Mouse (Mus musculus): ENCODE data around the gene Ccdc159.
A peak's percentile ranks its signal among the peaks of the same experiment; 100 is the strongest.

The Ccdc159 gene

DNA sequence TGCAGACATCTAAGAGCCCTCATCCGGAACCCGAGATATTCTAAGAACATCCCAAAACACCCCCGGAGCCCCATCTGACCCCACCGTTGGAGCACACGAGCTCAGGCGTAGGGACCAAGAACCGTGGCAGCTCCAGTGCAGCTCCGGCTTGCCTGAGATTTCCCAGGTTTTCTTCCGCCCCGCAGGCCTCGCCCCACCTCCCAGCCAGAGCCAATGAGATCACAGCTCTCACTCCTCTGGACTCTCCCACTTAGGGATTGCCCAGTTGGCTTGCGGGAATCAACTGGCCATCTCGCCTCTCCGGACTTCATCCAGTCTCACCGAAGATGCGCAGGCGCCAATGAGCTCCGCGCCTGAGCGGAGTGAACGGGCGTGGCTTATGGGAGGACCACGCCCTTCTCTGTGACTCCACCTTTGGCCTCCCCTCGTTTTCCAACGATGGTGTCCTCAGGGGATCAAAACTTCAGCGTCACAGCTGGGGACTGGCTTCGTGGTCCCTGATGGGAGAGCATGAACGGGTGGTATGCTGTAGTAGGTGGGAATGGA, at the start of gene Ccdc159, which contains the start of gene Tmem205:
TSS of gene Ccdc159 (plus strand) at position 264 of the 546 bp plus-strand sequence.
TSS of gene Tmem205 (minus strand) at position 349 of the 546 bp plus-strand sequence.
- DNase-seq (ENCODE audit: low read depth, low spot score), result peak; percentile 100

DNA sequence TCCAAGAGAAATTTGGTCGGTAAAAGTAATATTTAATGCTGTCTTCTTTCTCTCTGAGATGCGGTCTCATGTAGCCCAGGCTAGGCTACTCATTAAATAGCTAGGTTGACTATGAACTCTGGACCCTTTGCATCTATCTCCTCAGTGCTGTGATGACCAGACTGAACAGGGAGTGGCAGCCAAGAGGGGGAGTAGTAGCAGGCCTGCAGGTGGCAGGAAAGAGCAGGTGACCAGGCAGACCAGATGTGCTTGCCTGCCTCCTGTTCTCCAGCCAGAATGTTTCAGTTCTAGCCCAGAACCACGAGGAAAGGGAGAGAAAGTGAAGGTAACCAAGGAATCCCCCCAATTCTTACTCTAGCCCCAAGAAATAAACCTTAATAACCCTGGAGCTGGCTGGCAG, 38.0 kb upstream of the Ccdc159 start:
- DNase-seq (ENCODE audit: low read depth, low spot score), result no peak

DNA sequence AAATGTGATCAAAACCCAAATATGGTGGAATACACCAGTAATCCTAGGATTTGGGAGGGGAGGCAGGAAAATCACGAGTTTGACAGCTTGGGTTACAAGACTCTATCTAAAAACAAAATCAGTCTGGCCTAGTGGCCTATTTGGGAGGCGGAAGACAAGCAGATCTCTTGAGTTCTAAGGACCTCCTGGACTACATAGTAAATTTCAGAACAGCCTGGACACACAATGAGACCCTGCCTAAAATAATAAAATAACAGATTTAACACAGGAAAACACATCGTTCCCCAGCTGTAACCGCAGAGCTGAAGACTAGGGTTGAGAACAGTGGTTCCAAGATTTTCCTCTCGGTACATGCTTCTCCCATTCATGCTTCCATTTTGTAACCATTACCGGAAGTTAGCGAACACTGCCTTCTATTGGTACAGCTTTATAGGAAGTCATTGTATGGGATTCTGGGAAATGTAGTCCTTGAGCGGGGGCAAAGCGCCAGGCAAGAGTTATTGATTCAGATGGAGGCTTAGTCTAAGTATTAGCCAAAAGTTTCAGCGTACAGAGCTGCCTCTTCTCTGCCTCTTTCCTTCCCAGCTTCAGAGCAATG, 25.9 kb upstream of the Ccdc159 start:
- peak; percentile 88 for DNase-seq (ENCODE audit: low read depth, low spot score)

DNA sequence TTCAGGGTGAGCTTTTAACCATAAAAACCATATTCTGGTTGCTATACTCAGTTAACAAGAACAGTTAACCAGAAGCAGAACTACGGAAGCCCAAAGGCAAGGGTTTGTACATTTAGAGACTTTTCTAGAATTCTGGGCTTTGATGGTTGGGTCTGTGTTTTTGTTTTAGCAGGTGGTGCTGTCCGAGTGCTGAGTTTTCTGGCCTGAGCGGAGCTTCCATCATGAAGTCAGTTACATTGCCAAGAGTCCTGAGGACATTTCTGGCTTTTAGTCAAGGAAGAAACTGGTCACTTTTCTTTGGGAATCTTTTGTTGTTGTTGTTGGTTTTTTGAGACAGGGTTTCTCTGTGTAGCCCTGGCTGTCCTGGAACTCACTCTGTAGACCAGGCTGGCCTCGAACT, 23.2 kb upstream of the Ccdc159 start:
- no peak for DNase-seq (ENCODE audit: low read depth, low spot score)

DNA sequence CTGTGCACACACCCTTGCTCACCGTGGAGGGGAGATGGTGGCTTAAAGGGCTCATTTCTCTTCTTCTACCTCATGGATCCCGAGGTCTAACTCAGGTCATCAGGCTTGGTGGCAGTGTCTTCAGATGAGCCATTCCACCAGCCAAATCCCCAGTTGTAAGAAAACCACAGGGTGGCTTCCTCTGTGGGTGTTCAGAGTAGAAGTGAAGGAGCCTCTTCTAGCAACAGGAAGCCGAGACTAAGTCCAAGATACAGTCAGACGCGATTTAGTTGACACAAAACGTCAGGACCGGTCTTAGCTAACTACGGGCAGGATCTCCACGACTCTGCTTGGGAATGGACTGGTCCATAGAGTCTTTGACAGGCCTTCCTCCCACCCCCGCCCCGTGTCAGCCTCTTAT, 19.1 kb upstream of the Ccdc159 start:
- DNase-seq (ENCODE audit: low read depth, low spot score), result no peak

DNA sequence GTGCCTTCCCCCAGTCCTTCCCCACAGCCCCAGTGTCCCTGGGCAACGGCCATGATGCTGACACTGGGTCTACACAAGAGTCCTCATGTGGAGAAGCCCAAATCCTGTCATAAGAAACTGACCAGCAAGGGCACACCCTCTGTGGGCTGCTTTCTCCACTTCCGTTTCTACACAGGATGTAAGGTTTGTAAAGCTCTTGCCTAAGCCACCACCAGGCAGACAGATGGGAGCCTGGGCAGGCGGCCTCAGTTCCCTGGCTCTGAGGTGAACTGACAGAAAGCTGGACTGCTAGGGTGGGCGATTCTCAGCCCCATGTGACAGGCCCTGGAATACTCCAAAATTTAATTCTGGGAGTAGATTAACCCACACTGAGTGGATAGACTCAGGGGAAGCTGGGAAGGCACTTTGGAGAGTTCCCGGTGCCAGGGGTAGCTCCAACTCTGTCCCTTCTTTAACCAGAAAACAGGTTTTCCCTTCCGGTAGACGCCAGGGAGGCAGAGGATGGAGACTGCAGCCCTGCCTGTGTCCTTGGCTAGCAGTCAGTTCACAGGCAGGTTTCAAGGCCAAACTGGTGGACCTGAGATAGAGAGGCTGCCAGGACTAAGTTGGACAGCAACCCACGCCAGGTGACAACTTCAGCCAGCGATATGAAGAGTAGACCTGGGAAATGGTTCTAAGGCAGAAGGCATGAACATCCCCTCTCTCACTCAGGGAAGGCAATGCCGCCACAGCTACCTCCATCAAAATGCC, 17.6 kb upstream of the Ccdc159 start:
- no peak for DNase-seq (ENCODE audit: low read depth, low spot score)

DNA sequence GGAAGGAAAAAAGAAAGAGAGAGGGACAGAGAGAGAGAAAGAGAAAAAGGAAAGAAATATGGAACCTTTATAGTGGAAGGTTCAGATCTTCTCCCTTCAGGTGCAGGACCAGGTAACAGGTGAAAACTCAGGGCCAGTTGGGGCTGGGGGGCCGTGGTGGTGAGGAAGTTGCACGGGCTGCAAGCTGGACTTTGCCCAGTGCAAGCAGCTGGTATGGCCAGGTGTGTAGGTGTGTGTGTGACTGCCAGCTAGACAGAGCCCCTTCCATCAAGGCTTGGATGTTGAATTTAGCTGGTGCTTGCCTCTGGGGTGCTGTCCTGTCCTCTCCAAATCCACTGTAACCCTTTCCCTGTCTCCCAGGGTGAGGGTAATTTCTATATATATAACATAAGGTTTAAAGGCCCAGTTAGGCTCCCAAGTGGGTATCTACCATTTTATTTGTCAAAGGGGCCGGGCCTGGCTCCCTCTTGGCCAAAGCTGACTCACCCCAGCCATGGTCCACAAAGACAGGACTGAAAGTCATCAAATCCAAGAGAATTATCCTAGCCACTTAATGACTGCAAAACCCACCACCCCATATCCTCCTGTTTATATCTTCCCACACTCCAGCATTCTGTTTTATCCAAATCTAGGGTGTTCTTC, 10.3 kb upstream of the Ccdc159 start:
- DNase-seq (ENCODE audit: low read depth, low spot score), result no peak

DNA sequence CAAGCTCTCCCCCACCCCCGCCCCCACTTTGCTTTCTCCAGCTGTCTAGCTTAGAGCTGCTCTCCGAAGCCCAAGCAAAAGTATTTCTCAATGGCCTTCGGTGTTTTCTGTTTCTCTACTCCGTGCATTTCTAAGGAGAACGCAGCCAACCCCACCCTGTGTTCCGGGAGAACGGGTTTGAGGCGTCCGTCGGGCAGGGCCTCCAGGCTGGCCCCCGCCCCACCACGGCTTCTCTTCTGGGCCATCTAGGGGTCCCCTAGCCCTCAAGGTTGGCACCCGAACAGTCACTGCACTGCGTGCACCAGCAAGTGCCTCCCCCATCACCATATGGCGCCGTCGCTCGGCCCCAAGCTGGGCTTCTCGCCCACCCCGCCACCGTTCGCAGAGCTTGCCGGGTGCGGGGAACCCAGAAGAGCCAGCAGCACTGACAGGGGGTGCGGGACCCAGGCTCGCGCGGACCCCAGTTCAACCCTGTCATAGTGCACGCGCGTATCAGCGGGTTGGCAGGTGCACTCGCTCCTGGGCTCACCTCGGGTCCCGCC, 9.7 kb upstream of the Ccdc159 start:
- no peak for DNase-seq (ENCODE audit: low read depth, low spot score)

DNA sequence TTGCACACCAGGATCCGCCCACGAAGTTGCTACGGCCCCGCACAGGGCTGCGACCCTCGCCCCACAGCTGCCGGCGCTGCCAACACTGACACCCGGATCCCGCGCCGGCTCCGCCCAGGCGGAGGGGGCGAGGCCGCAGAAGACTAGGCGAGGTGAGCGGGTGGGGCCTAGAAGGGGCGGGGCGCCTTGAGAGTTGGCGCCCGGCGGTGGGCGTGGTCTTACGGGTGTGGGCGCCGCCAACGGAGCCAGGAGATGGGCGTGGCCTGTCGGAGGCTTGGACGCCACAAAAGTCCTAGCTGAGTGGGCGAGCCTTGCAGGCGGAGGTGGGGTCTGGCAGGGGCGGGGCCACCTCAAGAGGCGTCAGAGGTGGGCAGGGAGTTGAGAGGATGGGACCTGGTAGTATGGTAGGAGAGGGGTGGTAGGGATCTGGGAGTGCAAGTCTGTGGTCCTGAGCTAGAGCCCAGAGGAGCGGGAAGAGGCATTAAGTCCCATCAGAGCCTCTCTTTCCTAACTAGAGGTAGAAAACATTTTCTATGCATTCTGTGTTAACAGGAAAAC, 9.2 kb upstream of the Ccdc159 start, which contains the start of gene Rab3d:
TSS of gene Rab3d (minus strand) at position 158 of the 558 bp plus-strand sequence.
- peak; percentile 98 for DNase-seq (ENCODE audit: low read depth, low spot score)

DNA sequence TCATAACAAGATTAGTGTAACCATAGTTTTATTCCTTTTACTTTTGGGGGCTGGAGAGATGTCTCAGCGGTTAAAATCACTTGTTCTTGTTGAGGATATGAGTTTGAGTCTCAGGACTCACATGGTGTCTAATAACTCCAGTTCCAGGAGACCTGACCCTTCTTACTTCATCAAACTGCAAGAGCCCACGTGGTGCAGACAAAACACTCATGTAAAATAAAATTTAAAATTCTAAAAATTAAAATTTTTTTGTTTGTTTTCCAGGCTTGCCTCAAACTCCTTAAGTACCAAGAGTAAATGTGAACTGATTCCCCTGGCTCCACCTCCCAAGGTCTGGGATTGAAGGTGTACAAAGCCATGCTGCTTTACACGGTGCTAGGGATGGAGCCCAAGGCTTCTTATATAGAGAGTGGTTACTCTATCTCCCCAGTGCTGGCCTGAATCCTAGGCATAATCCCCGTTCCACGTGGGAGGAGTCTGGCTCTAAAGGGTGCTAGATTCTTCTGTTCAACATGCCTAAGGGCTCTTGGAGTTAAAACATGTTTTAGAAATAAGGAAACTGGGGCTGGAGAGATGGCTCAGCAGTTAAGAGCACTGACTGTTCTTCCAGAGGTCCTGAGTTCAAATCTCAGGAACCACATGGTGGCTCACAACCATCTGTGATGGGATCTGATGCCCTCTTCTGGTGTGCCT, 8.4 kb upstream of the Ccdc159 start:
- no peak for DNase-seq (ENCODE audit: low read depth, low spot score)

DNA sequence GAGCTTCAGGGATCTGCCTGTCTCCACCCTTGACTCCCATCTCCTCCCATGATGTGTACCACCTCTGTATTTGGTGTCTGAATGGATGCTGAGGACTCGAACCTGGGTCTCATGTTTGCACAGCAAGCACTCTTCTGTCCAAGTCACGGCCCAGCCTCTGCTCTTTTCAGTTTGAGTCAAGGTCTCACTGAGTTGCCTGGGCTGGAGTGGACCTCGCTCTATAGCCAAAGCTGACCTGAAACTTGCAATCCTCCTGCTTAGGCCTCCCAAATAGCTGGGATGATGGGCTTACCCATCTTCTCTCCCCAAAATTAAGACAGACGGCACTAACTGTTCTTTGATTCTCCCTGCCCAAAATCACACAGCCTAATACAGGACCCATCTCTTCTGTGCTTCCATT, 4.2 kb upstream of the Ccdc159 start:
- no peak for DNase-seq (ENCODE audit: low read depth, low spot score)

DNA sequence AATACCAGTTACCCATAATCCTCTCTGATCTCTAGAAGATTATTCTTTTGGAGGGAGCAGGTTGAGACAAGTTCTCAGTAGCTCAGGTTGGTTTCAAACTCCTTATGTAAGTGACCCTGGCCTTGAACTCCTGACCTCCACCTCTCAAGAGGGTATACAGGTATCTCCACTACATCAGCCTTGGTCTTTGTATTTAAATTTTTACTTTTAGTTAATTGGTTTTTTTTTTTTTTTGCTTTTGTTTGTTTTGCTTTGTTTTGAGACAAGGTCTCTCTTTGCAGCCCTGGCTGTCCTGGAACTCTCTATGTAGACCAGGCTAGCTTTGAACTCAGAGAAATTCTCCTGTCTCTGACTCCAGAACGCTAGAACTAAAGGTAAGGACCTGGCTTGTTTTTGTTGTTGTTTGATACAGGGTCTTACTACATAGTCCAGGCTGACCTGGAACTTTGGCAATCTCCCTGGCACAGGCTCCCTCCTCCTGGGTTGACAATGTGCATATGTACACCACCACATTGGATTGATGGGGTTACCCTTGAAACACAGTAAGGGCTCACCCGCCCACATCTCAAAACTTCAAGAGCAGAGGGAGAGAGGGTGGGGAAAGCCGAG, 3.7 kb upstream of the Ccdc159 start:
- no peak for DNase-seq (ENCODE audit: low read depth, low spot score)

DNA sequence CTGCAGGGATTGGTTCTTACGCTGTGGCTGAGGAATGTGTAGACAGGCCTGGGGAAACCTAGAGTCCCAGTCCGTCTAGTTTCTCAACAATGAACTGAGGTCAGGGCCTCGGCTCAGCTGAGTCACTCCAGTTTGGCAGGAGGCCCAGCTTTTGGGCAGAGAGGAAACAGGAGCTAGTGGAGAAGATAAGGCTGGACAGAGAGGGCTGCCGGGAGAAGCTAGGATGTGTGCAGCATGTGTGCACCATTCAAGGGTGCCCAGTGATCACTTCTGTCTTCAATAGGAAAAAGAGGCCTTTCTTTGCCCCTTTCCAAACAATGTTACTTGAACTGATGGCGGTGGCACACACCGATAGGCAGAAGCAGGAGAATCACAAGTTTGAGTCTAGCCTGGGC, 3.2 kb upstream of the Ccdc159 start:
- peak; percentile 71 for DNase-seq (ENCODE audit: low read depth, low spot score)

DNA sequence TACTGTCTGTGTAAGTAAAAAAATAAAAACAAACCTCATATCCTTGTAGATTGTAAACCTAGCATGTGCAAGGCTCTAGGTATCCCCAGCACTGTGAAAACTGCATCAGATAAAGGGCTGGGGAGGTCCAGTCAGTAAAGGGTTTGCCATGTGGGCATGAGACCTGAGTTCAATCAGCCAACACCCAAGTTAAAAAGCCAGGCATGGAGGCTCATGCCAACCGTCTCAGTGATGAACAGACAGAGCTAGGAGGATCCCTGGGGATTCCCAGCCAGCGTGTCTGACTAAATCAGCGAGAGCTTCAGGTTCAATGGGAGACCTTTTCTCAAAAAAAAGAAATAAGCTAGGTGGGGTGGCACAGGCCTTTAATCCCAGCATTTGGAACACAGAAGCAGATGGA, 2.2 kb upstream of the Ccdc159 start:
- no peak for DNase-seq (ENCODE audit: low read depth, low spot score)

DNA sequence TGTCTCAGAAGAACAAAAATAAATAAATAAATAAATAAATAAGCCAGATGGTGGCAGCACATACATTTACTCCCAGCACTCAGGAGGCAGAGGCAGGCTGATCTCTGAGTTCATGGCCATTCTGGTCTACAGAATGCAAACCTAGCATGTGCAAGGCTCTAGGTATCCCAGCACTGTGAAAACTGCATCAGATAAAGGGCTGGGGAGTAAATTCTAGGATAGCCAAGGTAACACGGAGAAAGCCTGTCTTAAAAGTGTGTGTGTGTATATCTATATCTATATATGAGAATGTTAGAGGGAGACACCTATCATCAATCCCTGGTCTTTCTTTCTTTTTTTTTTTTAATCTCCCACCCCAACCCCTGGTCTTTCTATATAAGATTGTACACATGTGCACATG, 1.8 kb upstream of the Ccdc159 start:
- DNase-seq (ENCODE audit: low read depth, low spot score), result no peak

DNA sequence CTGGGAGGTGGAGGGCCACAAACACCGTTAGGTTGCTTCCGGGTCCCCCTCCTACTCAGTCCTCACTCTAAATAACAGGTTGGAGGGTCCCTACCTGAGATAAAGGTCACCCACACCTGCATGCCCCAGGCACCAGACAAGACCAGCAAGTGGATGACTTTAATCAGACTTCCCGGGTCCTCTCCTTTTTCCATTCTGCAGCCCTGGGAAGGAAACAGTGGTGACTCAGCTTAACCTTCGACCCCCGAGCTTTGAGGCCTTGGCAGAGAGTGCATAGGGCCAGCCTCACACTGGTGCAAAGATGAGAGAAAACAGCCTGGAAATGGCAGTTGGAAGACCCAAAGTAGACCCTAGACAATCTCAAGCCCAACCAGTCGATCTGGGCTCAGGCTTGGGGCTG, 1.1 kb upstream of the Ccdc159 start:
- DNase-seq (ENCODE audit: low read depth, low spot score), result no peak

DNA sequence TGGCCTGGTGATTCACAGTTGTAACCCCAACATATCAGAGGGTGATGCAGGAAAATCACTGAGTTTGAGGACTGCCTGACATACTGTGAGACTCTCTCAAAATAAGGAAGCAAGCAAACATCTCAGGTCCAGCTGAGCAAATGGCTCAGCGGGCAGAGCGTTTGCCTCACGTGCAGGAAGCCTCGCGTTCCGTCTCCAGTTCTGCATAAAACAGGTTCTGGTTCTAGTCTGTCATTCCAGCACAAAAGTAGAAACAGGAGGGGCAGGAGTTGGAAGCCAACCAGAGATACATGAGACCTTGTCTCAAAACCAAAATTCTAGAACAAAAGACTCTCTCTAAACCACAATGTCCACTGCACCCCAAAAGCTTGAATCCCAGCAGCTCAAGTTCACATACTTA, 487 bp upstream of the Ccdc159 start:
- DNase-seq (ENCODE audit: low read depth, low spot score), result no peak

DNA sequence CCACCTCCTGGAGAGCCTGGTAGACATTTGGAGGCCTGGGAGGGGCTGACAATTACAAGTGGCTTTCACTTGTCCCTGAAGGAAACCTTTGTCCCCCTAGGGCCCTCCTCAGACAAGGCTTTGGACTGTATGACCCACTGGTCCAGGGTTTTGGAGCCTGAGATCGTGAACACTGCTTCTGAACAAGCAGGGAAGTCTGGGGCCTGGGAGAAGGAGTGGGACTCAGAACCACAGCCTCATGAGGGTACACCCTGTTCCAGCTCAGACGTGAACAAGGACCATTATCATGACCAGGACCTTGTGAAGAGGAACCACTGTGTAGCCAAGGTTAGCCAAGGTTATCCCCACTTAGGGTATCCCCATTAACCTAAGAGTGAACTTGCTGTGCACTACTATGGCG, 1.9 kb downstream of the Ccdc159 start:
- no peak for DNase-seq (ENCODE audit: low read depth, low spot score)

DNA sequence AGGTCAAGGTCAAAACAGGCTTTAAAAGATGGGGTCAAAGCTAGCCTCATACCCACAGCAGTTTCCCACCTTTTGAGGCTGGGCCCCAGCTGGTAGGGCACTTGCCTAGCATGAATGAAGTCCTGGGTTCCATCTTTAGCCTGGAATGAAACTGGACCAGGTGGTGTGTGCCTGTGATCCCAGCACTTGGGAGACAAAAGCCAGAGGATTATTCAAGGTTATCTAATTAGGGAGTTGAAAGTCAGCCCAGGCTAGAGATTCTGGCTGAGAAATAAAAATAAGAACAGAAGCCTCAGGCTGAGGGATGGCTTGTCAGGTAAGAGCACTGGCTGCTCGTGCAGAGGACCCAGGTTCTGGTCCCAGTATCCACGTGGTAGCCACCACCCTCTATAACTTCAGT, 4.7 kb downstream of the Ccdc159 start:
- DNase-seq (ENCODE audit: low read depth, low spot score), result no peak

DNA sequence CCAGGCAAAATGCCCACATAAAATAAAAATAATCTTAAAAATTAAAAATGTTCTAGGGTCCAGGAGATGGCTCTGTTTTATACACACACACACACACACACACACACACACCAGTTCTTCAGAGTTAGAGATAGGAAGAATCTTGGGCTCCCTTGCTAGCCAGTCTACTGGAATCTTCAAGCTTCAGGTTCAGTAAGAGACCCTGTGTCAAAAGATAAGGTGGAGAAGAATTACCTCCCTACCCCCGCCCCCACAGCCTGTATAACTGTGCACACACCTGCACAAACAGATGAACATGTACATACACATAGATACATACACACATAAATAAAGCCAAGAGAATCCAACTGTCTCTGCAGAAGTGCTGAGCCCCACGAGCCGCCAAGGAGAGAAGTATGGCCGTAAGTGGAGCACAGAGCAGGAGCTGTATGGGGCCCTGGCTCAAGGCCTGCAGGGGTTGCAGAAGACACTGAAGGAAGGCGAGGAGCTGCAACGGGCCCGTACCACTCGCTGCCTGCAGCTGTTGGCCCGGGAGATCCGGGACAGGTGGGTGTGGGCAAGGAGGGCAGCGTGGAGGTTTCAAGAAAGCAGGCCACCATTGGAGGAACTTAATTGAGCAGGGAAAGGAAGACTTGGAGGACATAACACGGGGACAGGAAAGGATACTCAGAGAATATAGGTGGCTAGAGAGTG, 5.3 kb downstream of the Ccdc159 start:
- DNase-seq (ENCODE audit: low read depth, low spot score), result no peak

Data from R1 (cell line).